In the genomic region with DNA sequence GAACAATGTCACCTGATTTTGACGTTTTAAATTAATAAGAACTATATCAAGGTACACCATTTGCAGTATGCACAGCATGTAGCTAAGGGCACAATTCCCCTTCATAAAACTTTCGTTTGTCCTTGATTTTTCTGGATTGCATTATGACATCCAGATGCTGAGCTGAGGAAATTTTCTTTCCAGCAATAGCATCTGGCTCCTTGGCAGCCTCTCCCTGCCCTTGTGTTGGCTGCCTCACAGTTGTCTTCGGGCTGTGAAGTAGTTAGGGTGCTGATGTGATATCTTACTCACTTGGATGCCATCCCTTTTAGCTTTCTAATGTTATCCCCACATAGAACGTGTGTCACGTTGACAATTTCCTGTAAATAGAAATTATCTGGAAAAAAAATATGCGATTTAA, we compare ENCODE assay signal across 12 mouse cellular contexts.
"Had no signal": no experiment of that assay in that cellular context is flagged by ENCODE, and none has a peak within 500 bp of the region (broad histone marks: within the 10 kb centered on the region; RNA-seq: fewer than 3 reads in every experiment).

No protein-coding gene starts in this region.

- DNase-seq: kidney, adult 9 months; kidney, postnatal 36 days; layer of hippocampus, adult 9-11 months; layer of hippocampus, postnatal 36 days; lung, postnatal 14 days; midbrain, embryonic 14.5 days; thymus, postnatal 4 days had no signal

- H3K4me2 ChIP-seq: limb, embryonic 12.5 days; neural tube, embryonic 12.5 days had no signal

- H3K9me3 ChIP-seq: limb, embryonic 12.5 days; neural tube, embryonic 12.5 days had no signal

- H3K4me1 ChIP-seq: neural tube, embryonic 12.5 days had no signal

- H3K27ac ChIP-seq: kidney, postnatal 0 days; limb, embryonic 12.5 days; liver, embryonic 14.5 days; neural tube, embryonic 12.5 days; stomach, postnatal 0 days had no signal

- H3K9ac ChIP-seq: limb, embryonic 12.5 days; liver, embryonic 14.5 days; neural tube, embryonic 12.5 days had no signal

- H3K4me3 ChIP-seq: limb, embryonic 12.5 days; neural tube, embryonic 12.5 days had no signal

- H3K36me3 ChIP-seq: limb, embryonic 12.5 days; neural tube, embryonic 12.5 days had no signal

- H3K27me3 ChIP-seq: limb, embryonic 12.5 days; neural tube, embryonic 12.5 days had no signal
